Mouse (Mus musculus) bone marrow, adult 2 months (tissue): Measurements from ENCODE around the gene Ogfrl1.

Source experiments
- CTCF ChIP-seq: fragments of 200-500 bp; IDR thresholded peaks from 2 replicates; pipeline ENCODE4 v1.5.1; 2011; ENCODE audit warnings: low read length, control low read depth; ENCODE audit not compliant: control insufficient read depth, insufficient read depth
- POLR2A ChIP-seq: fragments of 200-500 bp; IDR thresholded peaks from 2 replicates; pipeline ENCODE4 v1.6.1; 2011; ENCODE audit warnings: low read depth, mild to moderate bottlenecking, control low read depth, low read length, borderline replicate concordance; ENCODE audit not compliant: control insufficient read depth

GRCm38 (mm10) chr1:23382461-23382805, 15.1 kb downstream of the Ogfrl1 start:
- TF ChIP-seq CTCF (no peak), POLR2A (no peak)
